Mouse (Mus musculus): ENCODE results near the gene Abca17.

The Abca17 gene

GRCm38 (mm10) chr17:24344672-24345071 lies 6.2 kb downstream of the Abca17 start:
- DNase-seq (ENCODE audit: low spot score): no peak

DNA sequence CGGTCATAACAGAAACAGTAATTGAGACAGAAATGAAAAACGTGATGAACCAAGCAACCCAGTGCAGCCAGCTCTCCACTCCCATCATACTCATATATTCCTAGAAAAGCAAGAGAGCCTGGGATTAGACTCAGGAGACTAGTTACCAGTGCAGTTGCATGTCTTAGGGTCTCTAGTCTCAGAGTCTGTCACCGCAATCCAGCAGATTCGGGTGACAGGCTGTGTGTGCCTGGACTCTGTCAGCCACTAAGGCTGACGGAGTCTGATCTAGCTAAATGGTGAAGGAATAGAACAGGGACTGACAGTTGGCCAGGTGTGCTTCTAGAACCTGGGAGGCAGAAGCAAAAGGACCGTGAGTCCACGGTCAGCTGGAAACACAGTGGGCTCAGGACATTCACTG lies 23.2 kb downstream of the Abca17 start:
- DNase-seq (ENCODE audit: low spot score): no peak

GRCm38 (mm10) chr17:24325051-24325450 lies 25.8 kb downstream of the Abca17 start:
- no peak for DNase-seq (ENCODE audit: low spot score)

- DNase-seq (ENCODE audit: low spot score): no peak
Measured at GRCm38 (mm10) chr17:24320826-24321225, 30.0 kb downstream of the Abca17 start.

GRCm38 (mm10) chr17:24307500-24307899 lies 43.4 kb downstream of the Abca17 start:
- peak; percentile 36 for DNase-seq (ENCODE audit: low spot score)

GRCm38 (mm10) chr17:24300651-24301050 lies 50.2 kb downstream of the Abca17 start:
- no peak for DNase-seq (ENCODE audit: low spot score)

GRCm38 (mm10) chr17:24289338-24289737 lies 61.5 kb downstream of the Abca17 start:
- no peak for DNase-seq (ENCODE audit: low spot score)

DNA sequence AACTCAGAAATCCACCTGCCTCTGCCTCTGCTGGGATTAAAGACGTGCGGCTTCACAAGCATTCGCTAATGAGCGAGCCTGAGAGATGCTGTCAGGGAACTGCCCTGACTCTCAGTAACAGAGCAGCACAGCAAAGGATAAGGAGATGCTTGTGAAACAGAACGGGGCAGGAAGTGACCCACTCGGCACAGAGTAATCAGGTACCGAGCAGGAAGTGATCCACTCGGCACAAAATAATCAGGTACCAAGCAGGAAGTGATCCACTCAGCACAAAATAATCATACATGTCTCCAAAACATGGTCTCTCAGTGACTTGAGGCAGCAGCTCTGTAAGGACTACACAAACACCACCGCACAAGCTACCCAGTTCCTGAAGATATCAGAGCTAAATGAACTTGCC lies 62.4 kb downstream of the Abca17 start:
- DNase-seq (ENCODE audit: low spot score): no peak

DNA sequence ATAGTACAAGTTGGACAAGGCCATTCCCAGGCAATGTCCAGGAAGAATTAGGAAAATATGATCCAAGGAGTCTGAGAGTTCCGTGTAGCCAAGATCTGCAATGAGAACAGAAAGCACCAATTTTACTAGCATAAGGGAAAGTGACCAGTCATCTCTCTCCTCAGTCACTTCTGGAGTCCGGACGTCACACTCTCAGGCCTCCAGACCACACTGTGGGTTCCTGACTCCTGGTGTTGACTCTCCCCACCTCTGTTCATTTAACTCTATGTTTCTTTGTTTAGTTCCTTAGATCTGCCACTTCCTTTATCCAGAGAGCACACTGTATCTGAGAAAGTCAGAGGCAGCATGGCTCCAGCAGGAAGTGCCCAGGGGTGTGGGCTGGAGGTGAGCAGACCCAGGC lies 65.2 kb downstream of the Abca17 start:
- DNase-seq (ENCODE audit: low spot score): no peak

DNA sequence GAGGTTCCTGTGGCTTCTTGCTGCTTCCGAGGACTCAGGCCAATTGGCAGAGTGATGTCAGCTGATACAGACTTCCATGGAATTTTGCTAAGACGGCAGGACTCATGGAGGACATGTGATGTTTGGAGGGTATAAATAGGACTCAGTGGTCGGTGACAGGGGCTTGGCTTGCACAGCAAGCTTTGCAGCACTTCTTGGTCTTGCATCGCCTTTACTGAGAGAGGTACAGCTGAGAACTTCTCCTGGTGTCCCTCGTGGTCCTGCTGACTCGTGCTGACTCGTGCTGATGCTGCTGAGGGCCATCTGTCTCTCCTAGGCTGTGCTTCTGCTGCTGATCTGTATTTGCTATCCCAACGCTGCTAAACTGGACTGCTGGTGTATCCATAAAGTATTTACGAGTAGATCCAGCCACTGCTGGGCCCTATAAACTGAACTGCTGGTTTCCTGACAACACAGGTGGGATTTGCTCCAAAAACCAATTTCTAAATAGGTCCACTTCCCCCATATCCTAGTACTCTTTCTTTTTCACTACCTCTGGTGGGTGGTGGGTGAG lies 67.5 kb downstream of the Abca17 start:
- DNase-seq (ENCODE audit: low spot score): no peak

- no peak for DNase-seq (ENCODE audit: low spot score)
Measured at GRCm38 (mm10) chr17:24282637-24283036, 68.2 kb downstream of the Abca17 start.

DNA sequence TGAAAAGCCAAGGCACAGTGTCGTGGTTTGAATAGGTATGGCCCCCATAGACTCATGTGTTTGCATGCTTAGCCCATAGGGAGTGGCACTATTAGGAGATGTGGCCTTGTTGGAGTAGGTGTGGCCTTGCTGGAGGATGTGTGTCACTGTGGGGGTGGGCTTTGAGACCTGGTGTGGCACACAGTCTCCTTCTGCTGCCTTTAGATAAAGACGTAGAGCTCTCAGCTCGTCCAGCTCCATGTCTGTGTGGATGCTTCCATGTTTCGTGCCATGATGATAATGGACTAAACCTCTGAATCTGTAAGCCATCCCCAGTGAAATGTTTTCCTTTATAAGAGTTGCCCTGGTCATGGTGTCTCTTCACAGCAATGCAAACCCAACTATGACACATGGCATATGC lies 71.0 kb downstream of the Abca17 start:
- no peak for DNase-seq (ENCODE audit: low spot score)

DNA sequence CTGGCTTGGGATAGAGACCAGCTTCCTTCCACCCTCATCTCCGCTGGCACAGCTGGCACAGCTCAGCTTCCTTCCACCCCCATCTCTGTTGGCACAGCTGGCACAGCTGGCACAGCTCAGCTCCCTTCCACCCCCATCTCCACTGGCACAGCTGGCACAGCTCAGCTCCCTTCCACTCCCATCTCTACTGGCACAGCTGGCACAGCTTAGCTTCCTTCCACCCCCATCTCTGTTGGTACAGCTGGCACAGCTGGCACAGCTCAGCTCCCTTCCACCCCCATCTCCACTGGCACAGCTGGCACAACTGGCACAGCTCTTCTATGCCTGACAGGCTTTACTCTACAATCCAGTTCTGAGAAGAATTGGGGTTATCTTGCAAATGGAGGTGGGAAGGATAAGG lies 83.7 kb downstream of the Abca17 start:
- no peak for DNase-seq (ENCODE audit: low spot score)

DNA sequence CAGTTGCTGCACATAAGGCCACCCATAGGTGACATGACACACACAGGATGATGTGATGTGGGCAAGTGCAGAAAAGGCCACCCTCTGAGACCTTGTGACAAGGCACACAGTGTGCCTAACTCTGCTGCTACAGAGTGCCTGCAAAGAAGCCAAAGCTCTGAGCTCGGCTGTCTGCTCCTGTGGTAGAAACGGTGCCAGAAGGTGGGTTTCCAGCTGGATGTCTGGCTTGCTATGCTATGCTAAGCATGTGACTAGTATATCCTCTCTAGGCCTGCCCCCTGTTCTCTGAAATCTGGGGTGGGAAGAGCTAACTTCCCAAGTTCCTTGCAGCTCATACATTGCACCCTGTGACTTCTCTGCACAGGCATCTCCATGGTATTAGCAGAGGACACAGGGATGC lies 86.1 kb downstream of the Abca17 start:
- no peak for DNase-seq (ENCODE audit: low spot score)

DNA sequence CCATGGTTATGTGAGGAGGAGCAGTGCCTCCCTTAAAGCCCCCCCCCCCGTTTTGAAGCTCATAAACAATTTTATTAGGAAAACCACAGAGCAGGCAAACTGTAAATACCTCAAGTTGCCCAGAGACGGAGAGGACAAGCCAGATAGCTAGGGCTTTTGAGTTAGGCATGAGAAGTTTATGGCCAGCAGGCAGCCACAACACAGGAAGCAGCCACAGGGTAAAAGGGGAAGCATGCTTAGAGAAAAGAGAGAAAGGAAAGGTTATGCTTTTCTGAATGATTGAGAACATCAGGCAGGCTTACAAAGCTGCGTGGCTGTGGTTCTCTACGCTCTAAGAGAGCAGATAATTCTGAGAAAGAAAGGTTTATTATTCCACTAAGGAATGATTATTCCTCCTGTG lies 90.4 kb downstream of the Abca17 start:
- DNase-seq (ENCODE audit: low spot score): no peak

DNA sequence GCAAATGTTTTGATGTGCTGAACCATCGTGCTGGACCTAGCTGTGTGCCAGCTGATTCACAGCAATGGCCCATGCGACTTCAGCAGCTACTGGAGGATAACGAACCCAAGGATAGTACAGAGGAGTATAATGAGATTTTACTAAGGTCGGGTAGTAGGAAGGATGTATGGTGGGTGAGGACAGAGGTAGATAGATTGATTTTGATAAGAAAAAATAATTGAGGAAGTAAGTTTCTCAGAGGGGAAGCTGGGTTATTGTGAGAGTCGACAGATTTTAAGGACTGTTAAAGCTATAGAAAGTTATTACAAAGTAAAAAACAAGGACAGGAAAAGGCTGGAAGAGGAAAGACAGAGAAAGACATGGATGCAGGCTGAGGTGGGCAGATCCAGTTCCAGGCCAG lies 91.2 kb downstream of the Abca17 start:
- DNase-seq (ENCODE audit: low spot score): no peak

GRCm38 (mm10) chr17:24258981-24259380 lies 91.9 kb downstream of the Abca17 start:
- DNase-seq (ENCODE audit: low spot score): no peak

DNA sequence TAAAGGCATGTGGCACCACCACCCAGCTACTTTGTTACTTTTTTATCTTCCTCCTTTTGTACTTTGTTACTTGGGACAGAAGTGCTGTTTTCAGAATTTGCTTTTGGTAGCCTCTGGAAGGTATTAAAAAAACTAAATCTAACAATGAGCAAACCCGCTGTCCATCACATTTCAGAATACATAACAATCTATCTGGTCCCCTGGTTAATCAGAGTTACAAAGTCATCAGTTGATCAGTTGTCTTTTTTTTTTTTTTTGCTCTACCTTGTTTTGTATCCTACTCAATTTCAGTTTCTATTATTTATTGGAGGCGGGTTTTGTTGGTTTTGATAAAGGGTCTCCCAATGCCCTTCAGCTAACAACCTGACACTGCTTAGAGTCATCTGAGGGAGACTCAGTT lies 98.5 kb downstream of the Abca17 start:
- DNase-seq (ENCODE audit: low spot score): no peak

GRCm38 (mm10) chr17:24251320-24252069 lies 99.4 kb downstream of the Abca17 start, which contains the start of gene Ccnf:
Ccnf (minus strand) TSS chr17:24251484.
- DNase-seq (ENCODE audit: low spot score): peak; percentile 97

- DNase-seq (ENCODE audit: low spot score): no peak
Measured at GRCm38 (mm10) chr17:24250988-24251319, 99.9 kb downstream of the Abca17 start.

GRCm38 (mm10) chr17:24248641-24249040 lies 102.2 kb downstream of the Abca17 start:
- DNase-seq (ENCODE audit: low spot score): no peak

DNA sequence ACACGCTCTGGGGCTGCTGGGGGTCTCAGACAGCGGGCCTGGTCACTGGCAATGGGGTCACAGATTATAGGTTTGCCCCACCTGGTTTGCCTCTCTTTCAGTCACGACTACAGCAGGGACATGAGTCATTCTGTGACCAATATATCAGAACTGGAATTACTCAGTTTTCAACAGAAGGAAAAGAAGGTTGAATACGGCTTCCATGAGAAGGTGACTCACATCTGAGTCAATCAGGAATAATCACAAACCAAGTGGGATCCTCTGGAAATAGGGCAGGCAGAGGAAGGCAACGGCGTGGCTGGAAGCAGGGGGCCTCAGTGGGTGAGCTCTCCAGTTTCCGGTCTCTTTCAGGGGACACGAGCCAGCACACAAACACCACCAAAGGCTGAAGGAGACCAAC lies 106.8 kb downstream of the Abca17 start:
- DNase-seq (ENCODE audit: low spot score): no peak

DNA sequence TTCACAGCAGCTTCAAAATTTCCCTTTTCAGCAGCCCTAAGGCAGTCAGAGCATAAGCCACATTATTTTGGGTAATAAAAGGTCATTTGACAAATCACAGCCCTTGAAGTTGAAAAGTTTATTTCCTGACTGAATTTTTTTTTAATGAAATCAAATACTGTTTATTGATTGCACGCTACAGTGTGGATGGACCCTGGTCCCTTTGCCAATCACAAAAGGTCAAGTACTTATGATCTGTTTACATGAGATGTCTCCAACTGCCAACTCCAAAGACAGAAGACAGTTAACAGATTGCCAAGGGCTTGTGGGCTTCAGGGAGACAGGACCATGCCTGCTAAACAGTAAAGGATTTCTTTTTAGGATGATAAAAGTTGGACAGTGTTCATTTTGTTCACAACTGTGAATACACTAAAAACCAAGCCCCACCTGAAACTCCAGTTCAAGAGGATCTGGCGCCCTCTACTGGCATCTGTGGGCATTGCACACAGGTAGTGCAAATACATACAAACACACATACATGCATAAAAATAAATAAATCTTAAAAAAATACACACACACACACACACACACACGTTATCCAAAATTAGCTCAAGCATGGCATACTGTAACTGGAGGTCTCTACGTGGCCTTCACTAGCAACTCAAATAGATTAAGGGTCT lies 107.4 kb downstream of the Abca17 start:
- DNase-seq (ENCODE audit: low spot score): peak; percentile 34

- peak; percentile 66 for DNase-seq (ENCODE audit: low spot score)
Measured at GRCm38 (mm10) chr17:24236921-24237320, 113.9 kb downstream of the Abca17 start.

All from urinary bladder, postnatal 14 days (tissue).